Mouse (Mus musculus): ENCODE results near the gene Arid4b. TPM values are rescaled to one million over a fixed set of nuclear protein-coding genes. Genes with fewer than 3 reads are reported as not detected.

Arid4b gene
- total and polyA plus RNA-seq, 3 experiments, result 7.7 to 61.4 (median 51.2) TPM

- no peaks in the 10 kb centered on the region for H3K9me3 ChIP-seq (replicated peaks)
- no peak for ATAC-seq (ENCODE audit: extremely low read depth, insufficient number of reproducible peaks, low FRiP score, poor library complexity, severe bottlenecking)
- peaks cover 11% of the 10 kb centered on the region for H3K36me3 ChIP-seq (replicated peaks)
- no peak for DNase-seq (ENCODE audit: low spot score)
- no peaks in the 10 kb centered on the region for H3K27me3 ChIP-seq (ENCODE audit: insufficient read depth, low read length)
- no peak overlapping the region for H3K4me3 ChIP-seq (ENCODE audit: low read depth, low read length)
- TF ChIP-seq GATA2 (IDR thresholded peaks at IDR 0.05; ENCODE audit: borderline replicate concordance, low read depth, low read length) (no peak), CTCF (IDR thresholded peaks at IDR 0.05; ENCODE audit: low read depth, low read length) (no peak), GATA1 (IDR thresholded peaks at IDR 0.05; ENCODE audit: borderline replicate concordance, low read length) (no peak), TAL1 (conservative IDR thresholded peaks at IDR 0.05; ENCODE audit: low read depth, low read length) (no peak)
- H3K4me1 ChIP-seq (ENCODE audit: insufficient read depth, low read depth, low read length), result peaks cover 7% of the 10 kb centered on the region; the same call in 1 of the 2 replicates
Measured at GRCm38 (mm10) chr13:14110154-14110873, 47.3 kb downstream of the Arid4b start.

GRCm38 (mm10) chr13:14111146-14111545 lies 48.1 kb downstream of the Arid4b start:
- H3K4me1 ChIP-seq (ENCODE audit: insufficient read depth, low read depth, low read length), result peaks cover 7% of the 10 kb centered on the region; the same call in 1 of the 2 replicates
- H3K9me3 ChIP-seq (replicated peaks), result no peaks in the 10 kb centered on the region
- H3K27me3 ChIP-seq (ENCODE audit: insufficient read depth, low read length), result no peaks in the 10 kb centered on the region
- no peak for DNase-seq (ENCODE audit: low spot score)
- H3K4me3 ChIP-seq (ENCODE audit: low read depth, low read length), result no peak overlapping the region
- TF ChIP-seq TAL1 (conservative IDR thresholded peaks at IDR 0.05; ENCODE audit: low read depth, low read length) (no peak), POLR2AphosphoS5 (IDR thresholded peaks at IDR 0.05; ENCODE audit: insufficient replicate concordance, low read depth, low read length) (no peak), GATA1 (IDR thresholded peaks at IDR 0.05; ENCODE audit: borderline replicate concordance, low read length) (no peak), GATA2 (IDR thresholded peaks at IDR 0.05; ENCODE audit: borderline replicate concordance, low read depth, low read length) (no peak), CTCF (IDR thresholded peaks at IDR 0.05; ENCODE audit: low read depth, low read length) (no peak)
- peaks cover 13% of the 10 kb centered on the region for H3K36me3 ChIP-seq (replicated peaks)
- ATAC-seq (ENCODE audit: extremely low read depth, insufficient number of reproducible peaks, low FRiP score, poor library complexity, severe bottlenecking), result no peak

- Histone ChIP-seq H3K4me1 (ENCODE audit: insufficient read depth, low read depth, low read length) (peaks cover 7% of the 10 kb centered on the region; the same call in 1 of the 2 replicates), H3K9me3 (replicated peaks) (no peaks in the 10 kb centered on the region), H3K27me3 (ENCODE audit: insufficient read depth, low read length) (no peaks in the 10 kb centered on the region), H3K4me3 (ENCODE audit: low read depth, low read length) (no peak overlapping the region), H3K36me3 (replicated peaks) (peaks cover 13% of the 10 kb centered on the region)
- no peak for TF ChIP-seq GATA2 (IDR thresholded peaks at IDR 0.05; ENCODE audit: borderline replicate concordance, low read depth, low read length)
- TF ChIP-seq CTCF (IDR thresholded peaks at IDR 0.05; ENCODE audit: low read depth, low read length), result no peak
- no peak for TF ChIP-seq POLR2AphosphoS5 (IDR thresholded peaks at IDR 0.05; ENCODE audit: insufficient replicate concordance, low read depth, low read length)
- TF ChIP-seq GATA1 (IDR thresholded peaks at IDR 0.05; ENCODE audit: borderline replicate concordance, low read length), result no peak
- TF ChIP-seq TAL1 (conservative IDR thresholded peaks at IDR 0.05; ENCODE audit: low read depth, low read length), result no peak
- no peak for DNase-seq (ENCODE audit: low spot score)
- ATAC-seq (ENCODE audit: extremely low read depth, insufficient number of reproducible peaks, low FRiP score, poor library complexity, severe bottlenecking), result no peak
Measured at GRCm38 (mm10) chr13:14113746-14114528, 50.9 kb downstream of the Arid4b start.

- no peaks in the 10 kb centered on the region for H3K27me3 ChIP-seq (ENCODE audit: insufficient read depth, low read length)
- H3K4me3 ChIP-seq (ENCODE audit: low read depth, low read length), result no peak overlapping the region
- no peak for ATAC-seq (ENCODE audit: extremely low read depth, insufficient number of reproducible peaks, low FRiP score, poor library complexity, severe bottlenecking)
- H3K4me1 ChIP-seq (ENCODE audit: insufficient read depth, low read depth, low read length), result no peaks in the 10 kb centered on the region
- H3K36me3 ChIP-seq (replicated peaks), result peaks cover 13% of the 10 kb centered on the region
- H3K9me3 ChIP-seq (replicated peaks), result no peaks in the 10 kb centered on the region
- TF ChIP-seq GATA1 (IDR thresholded peaks at IDR 0.05; ENCODE audit: borderline replicate concordance, low read length), result no peak
- no peak for TF ChIP-seq GATA2 (IDR thresholded peaks at IDR 0.05; ENCODE audit: borderline replicate concordance, low read depth, low read length)
- TF ChIP-seq POLR2AphosphoS5 (IDR thresholded peaks at IDR 0.05; ENCODE audit: insufficient replicate concordance, low read depth, low read length), result no peak
- TF ChIP-seq TAL1 (conservative IDR thresholded peaks at IDR 0.05; ENCODE audit: low read depth, low read length), result no peak
- no peak for TF ChIP-seq CTCF (IDR thresholded peaks at IDR 0.05; ENCODE audit: low read depth, low read length)
- no peak for DNase-seq (ENCODE audit: low spot score)
Measured at GRCm38 (mm10) chr13:14115805-14116204, 52.8 kb downstream of the Arid4b start.

- TF ChIP-seq POLR2AphosphoS5 (IDR thresholded peaks at IDR 0.05; ENCODE audit: insufficient replicate concordance, low read depth, low read length) (no peak), GATA1 (IDR thresholded peaks at IDR 0.05; ENCODE audit: borderline replicate concordance, low read length) (no peak), TAL1 (conservative IDR thresholded peaks at IDR 0.05; ENCODE audit: low read depth, low read length) (no peak), GATA2 (IDR thresholded peaks at IDR 0.05; ENCODE audit: borderline replicate concordance, low read depth, low read length) (no peak), CTCF (IDR thresholded peaks at IDR 0.05; ENCODE audit: low read depth, low read length) (no peak)
- Histone ChIP-seq H3K9me3 (replicated peaks) (no peaks in the 10 kb centered on the region), H3K27me3 (ENCODE audit: insufficient read depth, low read length) (no peaks in the 10 kb centered on the region), H3K36me3 (replicated peaks) (peaks cover 44% of the 10 kb centered on the region), H3K4me1 (ENCODE audit: insufficient read depth, low read depth, low read length) (no peaks in the 10 kb centered on the region), H3K4me3 (ENCODE audit: low read depth, low read length) (no peak overlapping the region)
- ATAC-seq (ENCODE audit: extremely low read depth, insufficient number of reproducible peaks, low FRiP score, poor library complexity, severe bottlenecking), result no peak
- DNase-seq (ENCODE audit: low spot score), result no peak
Measured at GRCm38 (mm10) chr13:14131651-14132050, 68.6 kb downstream of the Arid4b start.
